Mouse (Mus musculus): ENCODE results near the gene Prss22.

- TF ChIP-seq POLR2A (IDR thresholded peaks at IDR 0.05; ENCODE audit: borderline replicate concordance, extremely low read depth, low read depth, low read length), result no peak
- TF ChIP-seq CTCF (IDR thresholded peaks at IDR 0.05; ENCODE audit: insufficient read depth, low read length), result no peak
Observed at GRCm38 (mm10) chr17:23997901-23998300, at the start of gene Prss22.
